Mouse (Mus musculus): ENCODE data around the gene Jag2.
A peak's percentile ranks its signal among the peaks of the same experiment; 100 is the strongest.

Gene Jag2

GRCm38 (mm10) chr12:112885465-112885864, 44.1 kb downstream of the Jag2 start:
- H3K4me3 ChIP-seq (replicated peaks; ENCODE audit: low read length): no peak overlapping the region
- peaks cover 40% of the 10 kb centered on the region for H3K9me3 ChIP-seq (ENCODE audit: low read length)
- peaks cover 9% of the 10 kb centered on the region for H3K27me3 ChIP-seq (ENCODE audit: insufficient read depth, low read length)
- TF ChIP-seq CTCF (conservative IDR thresholded peaks at IDR 0.05; ENCODE audit: low read length): no peak
- TF ChIP-seq POU5F1 (IDR thresholded peaks at IDR 0.05; ENCODE audit: borderline replicate concordance, low read length): no peak
- no peak for TF ChIP-seq NANOG (IDR thresholded peaks at IDR 0.05; ENCODE audit: borderline replicate concordance, low read length)
- no peaks in the 10 kb centered on the region for H3K36me3 ChIP-seq (ENCODE audit: insufficient read depth, low read length)
- H3K4me1 ChIP-seq (replicated peaks; ENCODE audit: low read depth, low read length): peaks cover 5% of the 10 kb centered on the region

GRCm38 (mm10) chr12:112881301-112881815, 48.2 kb downstream of the Jag2 start:
- Histone ChIP-seq H3K36me3 (ENCODE audit: insufficient read depth, low read length) (no peaks in the 10 kb centered on the region), H3K4me3 (replicated peaks; ENCODE audit: low read length) (no peak overlapping the region), H3K27me3 (ENCODE audit: insufficient read depth, low read length) (peaks cover 48% of the 10 kb centered on the region), H3K4me1 (replicated peaks; ENCODE audit: low read depth, low read length) (peaks cover 29% of the 10 kb centered on the region), H3K9me3 (ENCODE audit: low read length) (peaks cover 21% of the 10 kb centered on the region)
- no peak for TF ChIP-seq NANOG (IDR thresholded peaks at IDR 0.05; ENCODE audit: borderline replicate concordance, low read length)
- TF ChIP-seq CTCF (conservative IDR thresholded peaks at IDR 0.05; ENCODE audit: low read length): no peak
- TF ChIP-seq POU5F1 (IDR thresholded peaks at IDR 0.05; ENCODE audit: borderline replicate concordance, low read length): no peak

GRCm38 (mm10) chr12:112880661-112881060, 48.9 kb downstream of the Jag2 start:
- peaks cover 55% of the 10 kb centered on the region for H3K27me3 ChIP-seq (ENCODE audit: insufficient read depth, low read length)
- no peak overlapping the region for H3K4me3 ChIP-seq (replicated peaks; ENCODE audit: low read length)
- peaks cover 14% of the 10 kb centered on the region for H3K9me3 ChIP-seq (ENCODE audit: low read length)
- TF ChIP-seq NANOG (IDR thresholded peaks at IDR 0.05; ENCODE audit: borderline replicate concordance, low read length) (no peak), POU5F1 (IDR thresholded peaks at IDR 0.05; ENCODE audit: borderline replicate concordance, low read length) (no peak), CTCF (conservative IDR thresholded peaks at IDR 0.05; ENCODE audit: low read length) (no peak)
- H3K4me1 ChIP-seq (replicated peaks; ENCODE audit: low read depth, low read length): peaks cover 36% of the 10 kb centered on the region
- H3K36me3 ChIP-seq (ENCODE audit: insufficient read depth, low read length): no peaks in the 10 kb centered on the region

DNA sequence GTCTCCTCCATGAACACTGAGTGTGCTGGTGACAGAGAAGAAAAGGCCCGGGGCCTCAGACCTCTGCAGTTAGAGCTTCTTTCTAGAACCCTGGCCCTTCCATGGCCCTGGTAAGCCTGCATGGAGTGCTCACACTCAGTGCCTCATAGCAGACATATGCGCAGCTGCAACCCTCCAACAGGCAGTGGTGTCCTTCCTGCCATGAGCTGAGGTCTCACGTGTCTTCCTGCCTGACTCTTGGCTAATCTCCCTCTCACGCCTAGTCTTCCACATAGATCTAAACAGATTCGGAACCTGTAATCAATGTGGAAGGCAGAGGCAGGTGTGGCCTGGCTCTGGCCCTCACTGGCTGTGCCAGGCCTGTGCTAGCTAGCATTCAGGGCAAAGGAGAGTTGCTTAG, 49.8 kb downstream of the Jag2 start:
- no peak for TF ChIP-seq NANOG (IDR thresholded peaks at IDR 0.05; ENCODE audit: borderline replicate concordance, low read length)
- TF ChIP-seq CTCF (conservative IDR thresholded peaks at IDR 0.05; ENCODE audit: low read length): no peak
- TF ChIP-seq POU5F1 (IDR thresholded peaks at IDR 0.05; ENCODE audit: borderline replicate concordance, low read length): no peak
- H3K4me1 ChIP-seq (replicated peaks; ENCODE audit: low read depth, low read length): peaks cover 38% of the 10 kb centered on the region
- peaks cover 5% of the 10 kb centered on the region for H3K9me3 ChIP-seq (ENCODE audit: low read length)
- no peaks in the 10 kb centered on the region for H3K36me3 ChIP-seq (ENCODE audit: insufficient read depth, low read length)
- peaks cover 64% of the 10 kb centered on the region for H3K27me3 ChIP-seq (ENCODE audit: insufficient read depth, low read length)
- no peak overlapping the region for H3K4me3 ChIP-seq (replicated peaks; ENCODE audit: low read length)

GRCm38 (mm10) chr12:112877607-112878020, 52.0 kb downstream of the Jag2 start:
- H3K4me3 ChIP-seq (replicated peaks; ENCODE audit: low read length): peak overlapping the region; percentile 71
- H3K27me3 ChIP-seq (ENCODE audit: insufficient read depth, low read length): peaks cover 84% of the 10 kb centered on the region
- peaks cover 56% of the 10 kb centered on the region for H3K4me1 ChIP-seq (replicated peaks; ENCODE audit: low read depth, low read length)
- H3K9me3 ChIP-seq (ENCODE audit: low read length): no peaks in the 10 kb centered on the region
- no peak for TF ChIP-seq POU5F1 (IDR thresholded peaks at IDR 0.05; ENCODE audit: borderline replicate concordance, low read length)
- TF ChIP-seq NANOG (IDR thresholded peaks at IDR 0.05; ENCODE audit: borderline replicate concordance, low read length): no peak
- no peak for TF ChIP-seq CTCF (conservative IDR thresholded peaks at IDR 0.05; ENCODE audit: low read length)
- no peaks in the 10 kb centered on the region for H3K36me3 ChIP-seq (ENCODE audit: insufficient read depth, low read length)

- TF ChIP-seq NANOG (IDR thresholded peaks at IDR 0.05; ENCODE audit: borderline replicate concordance, low read length) (no peak), CTCF (conservative IDR thresholded peaks at IDR 0.05; ENCODE audit: low read length) (no peak), POU5F1 (IDR thresholded peaks at IDR 0.05; ENCODE audit: borderline replicate concordance, low read length) (no peak)
- Histone ChIP-seq H3K4me1 (replicated peaks; ENCODE audit: low read depth, low read length) (peaks cover 56% of the 10 kb centered on the region), H3K27me3 (ENCODE audit: insufficient read depth, low read length) (peaks cover 89% of the 10 kb centered on the region), H3K4me3 (replicated peaks; ENCODE audit: low read length) (peak overlapping the region; percentile 71), H3K9me3 (ENCODE audit: low read length) (no peaks in the 10 kb centered on the region), H3K36me3 (ENCODE audit: insufficient read depth, low read length) (no peaks in the 10 kb centered on the region)
These were observed 52.5 kb downstream of the Jag2 start for GRCm38 (mm10) chr12:112877073-112877576.

GRCm38 (mm10) chr12:112876332-112877072, 53.1 kb downstream of the Jag2 start:
- peaks cover 95% of the 10 kb centered on the region for H3K27me3 ChIP-seq (ENCODE audit: insufficient read depth, low read length)
- H3K4me1 ChIP-seq (replicated peaks; ENCODE audit: low read depth, low read length): peaks cover 56% of the 10 kb centered on the region
- H3K36me3 ChIP-seq (ENCODE audit: insufficient read depth, low read length): no peaks in the 10 kb centered on the region
- TF ChIP-seq POU5F1 (IDR thresholded peaks at IDR 0.05; ENCODE audit: borderline replicate concordance, low read length) (no peak), CTCF (conservative IDR thresholded peaks at IDR 0.05; ENCODE audit: low read length) (no peak), NANOG (IDR thresholded peaks at IDR 0.05; ENCODE audit: borderline replicate concordance, low read length) (no peak)
- H3K9me3 ChIP-seq (ENCODE audit: low read length): no peaks in the 10 kb centered on the region
- peak overlapping the region; percentile 71 for H3K4me3 ChIP-seq (replicated peaks; ENCODE audit: low read length)

GRCm38 (mm10) chr12:112875225-112876013, 54.2 kb downstream of the Jag2 start:
- peaks cover 62% of the 10 kb centered on the region for H3K4me1 ChIP-seq (replicated peaks; ENCODE audit: low read depth, low read length)
- no peaks in the 10 kb centered on the region for H3K36me3 ChIP-seq (ENCODE audit: insufficient read depth, low read length)
- H3K27me3 ChIP-seq (ENCODE audit: insufficient read depth, low read length): peaks cover 95% of the 10 kb centered on the region
- peak overlapping the region; percentile 71 for H3K4me3 ChIP-seq (replicated peaks; ENCODE audit: low read length)
- peak; percentile 67 for TF ChIP-seq CTCF (conservative IDR thresholded peaks at IDR 0.05; ENCODE audit: low read length)
- TF ChIP-seq NANOG (IDR thresholded peaks at IDR 0.05; ENCODE audit: borderline replicate concordance, low read length): no peak
- TF ChIP-seq POU5F1 (IDR thresholded peaks at IDR 0.05; ENCODE audit: borderline replicate concordance, low read length): no peak
- H3K9me3 ChIP-seq (ENCODE audit: low read length): no peaks in the 10 kb centered on the region

All from E14TG2a.4 (cell line).